Mouse (Mus musculus): ENCODE measurements around the gene Sumf1.

The Sumf1 gene

DNA sequence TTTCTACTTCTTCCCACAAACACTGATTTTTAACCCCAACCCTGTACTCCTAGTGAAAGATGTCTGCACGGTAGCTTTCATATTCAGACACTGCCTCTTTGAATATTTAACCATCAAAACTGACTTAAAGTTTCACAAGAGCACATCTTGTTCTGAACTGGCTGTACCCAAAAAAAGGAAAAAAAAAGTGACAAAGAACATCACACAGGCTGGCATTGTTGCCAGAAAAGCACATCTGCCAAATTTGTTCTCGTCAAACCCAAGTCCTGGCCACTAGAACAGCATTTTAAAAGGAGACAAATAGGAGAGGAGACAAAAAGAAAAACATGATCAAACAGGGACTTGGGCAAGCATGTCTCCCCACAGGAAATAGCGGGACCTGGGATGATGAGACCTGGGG lies 91.9 kb downstream of the Sumf1 start:
- in situ Hi-C loops (cut with MboI): no loop called here

DNA sequence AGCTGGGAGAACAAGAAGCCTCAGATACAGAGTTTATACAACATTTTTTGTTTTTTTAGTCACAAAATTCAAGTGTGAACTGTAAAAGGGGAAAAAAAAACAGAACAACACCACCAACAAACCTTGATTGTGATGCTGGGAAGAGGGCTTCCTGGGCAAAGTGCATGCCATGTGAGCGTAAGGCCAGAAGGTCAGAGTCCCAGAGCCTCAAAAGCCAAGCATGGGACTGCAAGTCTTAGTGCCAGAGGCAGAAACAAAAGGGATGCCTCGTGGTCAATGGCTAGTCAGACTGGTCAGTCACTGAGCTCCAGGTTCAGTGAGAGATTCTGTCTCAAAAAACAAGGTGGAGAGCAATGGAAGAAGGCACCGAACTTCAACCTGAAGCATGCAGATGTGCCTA lies 92.7 kb downstream of the Sumf1 start:
- in situ Hi-C loops (cut with MboI): no loop called here

DNA sequence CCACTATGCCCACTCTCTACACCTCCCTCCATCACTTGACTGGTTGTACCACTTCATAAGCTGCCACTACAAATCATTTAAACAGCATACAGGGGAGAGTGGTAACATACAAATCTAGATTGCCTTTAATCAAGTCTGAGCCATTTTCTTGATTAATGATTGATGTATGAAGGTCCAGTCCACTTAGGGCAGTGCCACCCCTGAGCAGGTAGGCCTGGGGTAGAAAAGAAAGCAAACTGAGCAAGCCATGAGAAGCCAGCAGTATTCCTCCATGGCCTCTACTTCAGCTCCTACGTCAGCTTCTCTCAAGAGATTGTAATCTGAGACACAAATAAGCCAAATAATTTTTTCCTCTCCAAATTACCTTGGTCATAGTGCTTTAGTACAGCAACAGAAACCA lies 94.1 kb downstream of the Sumf1 start:
- in situ Hi-C loops (cut with MboI): no loop called here

- in situ Hi-C loops (cut with MboI): no loop called here
These were observed 109.5 kb downstream of the Sumf1 start for GRCm38 (mm10) chr6:108075857-108076256.

DNA sequence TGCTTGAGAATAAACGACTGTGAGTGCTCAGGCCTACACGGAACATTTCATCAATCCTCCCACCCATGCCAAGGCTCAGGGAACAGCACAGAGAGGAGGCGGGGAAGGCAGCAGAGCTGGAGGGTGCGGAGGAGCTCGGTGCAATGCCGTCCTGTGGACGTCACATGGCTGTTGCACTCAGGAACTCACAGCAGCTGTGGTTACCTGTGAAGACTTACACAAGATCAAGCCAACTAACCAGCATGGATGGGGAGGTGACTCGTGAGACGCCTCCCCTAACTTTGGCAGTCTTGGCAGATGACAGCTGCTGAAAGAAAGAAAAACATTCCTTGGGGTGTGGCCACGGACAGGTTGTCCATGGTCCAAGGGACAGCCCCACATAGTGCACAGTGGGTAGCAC lies 110.8 kb downstream of the Sumf1 start:
- in situ Hi-C loops (cut with MboI): loop anchor here (25.0 kb wide), 2 partner anchors 1262 to 1362 kb away; partner anchors contain the start of gene Crbn

DNA sequence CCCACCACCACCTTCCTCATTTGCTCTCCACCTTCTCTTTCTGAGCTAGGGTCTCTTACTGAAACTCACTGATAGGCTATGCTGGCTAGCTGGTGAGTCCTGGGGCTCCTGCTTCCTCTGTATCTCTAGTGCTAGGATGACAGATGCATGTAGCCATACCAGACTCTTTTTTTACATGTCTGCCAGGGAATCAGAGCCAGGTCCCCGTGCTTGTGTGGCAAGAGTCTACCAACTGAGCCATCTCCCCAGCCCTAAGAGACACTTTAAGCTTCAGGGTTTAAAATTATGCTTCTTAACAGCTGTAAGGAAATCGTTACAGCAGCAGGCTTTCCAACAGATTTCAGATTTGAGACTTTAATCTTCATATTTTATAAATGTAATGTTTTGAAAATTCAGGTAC lies 111.5 kb downstream of the Sumf1 start:
- in situ Hi-C loops (cut with MboI): loop anchor here (25.0 kb wide), 2 partner anchors 1262 to 1362 kb away; partner anchors contain the start of gene Crbn

GRCm38 (mm10) chr6:108073071-108073470 lies 112.3 kb downstream of the Sumf1 start:
- in situ Hi-C loops (cut with MboI): loop anchor here (25.0 kb wide), 2 partner anchors 1261 to 1361 kb away; partner anchors contain the start of gene Crbn

GRCm38 (mm10) chr6:108070947-108071346 lies 114.4 kb downstream of the Sumf1 start:
- in situ Hi-C loops (cut with MboI): loop anchor here (25.0 kb wide), 2 partner anchors 1259 to 1359 kb away; partner anchors contain the start of gene Crbn

- in situ Hi-C loops (cut with MboI): loop anchor here (25.0 kb wide), 2 partner anchors 1253 to 1353 kb away; partner anchors contain the start of gene Crbn
These were observed 119.8 kb downstream of the Sumf1 start for GRCm38 (mm10) chr6:108065583-108065982.

DNA sequence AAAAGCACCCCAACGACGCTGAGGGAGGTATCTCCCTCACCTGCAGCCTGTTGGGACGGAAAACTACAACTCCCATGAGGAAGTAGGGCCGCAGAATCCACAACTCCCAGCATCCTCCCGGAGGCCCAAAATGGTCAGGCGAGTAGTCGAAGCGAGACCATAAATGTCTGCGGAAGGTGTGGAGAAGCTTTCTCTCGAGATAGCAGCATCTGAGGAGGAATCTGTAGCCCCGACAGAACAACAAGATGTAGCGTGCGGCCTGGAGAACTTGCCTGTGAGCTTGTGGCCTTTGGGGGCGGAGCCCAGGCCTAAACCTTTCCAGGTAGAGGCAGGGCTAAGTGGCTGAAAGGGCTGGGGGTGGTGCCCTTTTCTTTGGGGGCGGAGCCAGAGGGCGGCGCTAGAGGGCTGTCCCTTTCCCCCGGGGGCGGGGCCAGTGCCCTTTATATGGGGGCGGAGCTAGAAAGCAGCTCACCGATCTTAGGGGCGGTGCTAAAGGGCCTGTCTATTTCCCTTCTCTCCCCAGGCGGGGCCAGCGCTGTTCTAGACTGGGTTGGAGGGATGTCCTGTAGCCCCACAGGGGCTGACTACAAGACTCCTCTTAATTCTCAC lies 120.4 kb downstream of the Sumf1 start, which contains the start of gene Setmar:
Gene Setmar (plus strand): TSS at position 128 of the 609 bp plus-strand sequence.
- in situ Hi-C loops (cut with MboI): loop anchor here (25.0 kb wide), 2 partner anchors 1253 to 1353 kb away; partner anchors contain the start of gene Crbn

DNA sequence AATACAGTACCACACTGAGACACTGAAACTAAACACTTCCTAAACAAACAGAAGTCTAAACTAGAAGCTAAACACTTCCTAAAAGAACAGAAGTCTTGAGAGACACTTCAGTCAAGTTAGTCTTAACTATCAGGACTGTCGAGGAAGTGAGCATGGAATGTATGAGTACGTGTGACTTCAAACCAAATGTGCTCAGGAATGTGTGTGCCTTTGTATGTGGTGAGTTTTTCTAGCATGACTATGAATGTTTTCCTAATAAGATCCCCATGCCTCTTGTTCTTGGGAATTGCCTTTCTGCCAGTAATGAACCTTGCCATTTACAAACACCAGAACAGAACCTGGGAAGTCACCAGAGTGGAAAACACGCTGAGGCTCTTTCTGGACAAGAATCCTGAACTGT lies 124.3 kb downstream of the Sumf1 start:
- in situ Hi-C loops (cut with MboI): loop anchor here (25.0 kb wide), 2 partner anchors 1249 to 1349 kb away; partner anchors contain the start of gene Crbn

DNA sequence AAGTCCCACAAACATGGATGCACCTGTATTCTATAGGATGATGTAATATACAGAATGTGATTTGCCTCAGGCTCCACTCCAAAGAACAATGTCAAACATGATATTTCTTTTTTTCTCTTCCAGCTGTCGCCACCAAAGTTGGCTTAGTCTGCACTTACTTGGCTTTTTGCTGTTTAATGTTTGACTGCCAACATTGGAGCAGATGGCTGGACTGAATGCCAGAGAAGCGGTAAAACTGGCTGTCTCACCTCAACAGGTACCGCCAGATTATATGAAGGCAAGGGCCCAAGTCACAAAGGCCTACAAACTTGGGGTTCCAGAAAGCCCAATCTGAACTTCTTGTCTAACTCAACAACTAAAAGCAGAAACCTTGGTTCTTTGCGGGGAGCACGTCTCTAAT lies 127.3 kb downstream of the Sumf1 start:
- in situ Hi-C loops (cut with MboI): loop anchor here (25.0 kb wide), 2 partner anchors 1246 to 1346 kb away; partner anchors contain the start of gene Crbn

- in situ Hi-C loops (cut with MboI): loop anchor here (25.0 kb wide), 2 partner anchors 1245 to 1345 kb away; partner anchors contain the start of gene Crbn
These were observed 128.0 kb downstream of the Sumf1 start for GRCm38 (mm10) chr6:108057353-108057752.
